Mouse (Mus musculus): ENCODE data around the gene Trpc1.

Gene Trpc1

DNA sequence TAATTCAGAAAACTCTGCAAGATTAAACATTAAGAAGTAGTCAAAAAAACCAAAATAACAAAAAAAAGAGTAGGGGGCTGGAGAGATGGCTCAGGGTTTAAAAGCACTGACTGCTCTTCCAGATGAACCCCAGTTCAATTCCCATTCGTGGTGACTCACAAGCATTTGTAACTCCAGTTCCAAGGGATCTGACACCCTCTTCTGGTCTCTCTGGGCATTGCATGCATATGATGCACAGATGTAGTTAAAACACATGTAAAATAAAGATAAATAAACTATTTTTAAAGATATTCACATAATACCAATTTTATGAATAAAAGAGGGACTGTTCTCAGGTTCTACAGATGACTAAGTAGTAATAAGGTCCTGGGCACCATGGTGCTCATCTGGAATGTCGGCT, 52.4 kb downstream of the Trpc1 start:
- DNase-seq (ENCODE audit: low spot score in 2 of 2), result no peak

DNA sequence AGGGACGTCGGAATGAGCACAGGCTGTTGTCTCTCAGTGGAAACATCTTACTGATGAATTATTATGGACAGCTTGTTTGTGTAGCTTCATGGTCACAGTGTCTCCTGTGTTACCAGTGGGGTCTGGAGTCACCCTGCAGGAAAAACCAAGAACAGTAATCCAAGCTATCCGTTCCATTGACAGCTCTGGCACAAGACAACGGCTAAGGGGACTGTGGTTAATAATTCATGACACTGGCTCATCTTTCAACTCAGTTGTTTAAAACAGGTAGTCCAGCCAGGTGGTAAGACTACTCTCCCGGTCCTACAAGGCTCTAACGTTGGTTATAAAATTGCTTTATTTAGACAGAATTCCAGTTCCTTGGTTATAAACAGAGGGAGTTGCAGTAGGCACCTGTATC, 53.6 kb downstream of the Trpc1 start:
- DNase-seq (ENCODE audit: low spot score in 2 of 2), result no peak

DNA sequence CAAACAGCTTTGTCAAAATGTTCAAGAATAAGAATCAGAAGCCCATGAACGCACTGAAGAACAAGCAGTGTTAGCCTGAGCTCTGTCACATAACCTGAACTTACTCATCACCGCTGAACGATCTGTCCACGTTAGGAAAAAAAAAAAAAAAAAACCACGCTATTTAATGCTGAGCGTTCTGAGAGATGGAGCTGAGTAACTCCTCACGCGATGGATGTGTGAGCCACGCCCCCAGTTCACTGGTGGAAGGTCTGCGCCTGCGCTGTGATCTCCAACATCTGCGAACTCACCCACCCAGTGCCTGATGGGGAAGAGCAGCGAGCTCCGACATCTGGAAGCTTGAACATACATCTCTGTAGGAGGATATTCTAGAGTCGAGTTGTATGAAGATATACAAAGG, 55.2 kb downstream of the Trpc1 start:
- DNase-seq (ENCODE audit: low spot score in 2 of 2), result no peak

DNA sequence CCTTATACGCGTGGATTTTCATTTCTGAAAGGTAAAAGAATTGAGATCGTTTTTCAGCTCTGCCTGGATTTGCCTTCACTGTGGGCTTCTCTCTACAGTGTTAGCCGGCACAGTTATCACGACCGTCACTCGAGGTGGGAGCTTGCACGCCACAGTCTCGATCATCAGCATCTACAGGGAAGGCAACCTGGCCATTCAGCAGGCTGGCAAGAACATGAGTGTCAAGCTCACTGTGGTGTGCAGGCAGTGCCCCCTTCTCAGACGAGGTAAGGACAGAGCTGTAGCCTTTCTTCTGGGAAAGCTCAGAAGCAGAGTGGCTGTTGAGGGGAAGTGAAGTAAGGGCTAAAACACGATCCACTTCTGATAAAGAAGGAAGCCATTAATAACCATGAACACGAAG, 55.6 kb downstream of the Trpc1 start:
- DNase-seq (ENCODE audit: low spot score in 2 of 2), result no peak

DNA sequence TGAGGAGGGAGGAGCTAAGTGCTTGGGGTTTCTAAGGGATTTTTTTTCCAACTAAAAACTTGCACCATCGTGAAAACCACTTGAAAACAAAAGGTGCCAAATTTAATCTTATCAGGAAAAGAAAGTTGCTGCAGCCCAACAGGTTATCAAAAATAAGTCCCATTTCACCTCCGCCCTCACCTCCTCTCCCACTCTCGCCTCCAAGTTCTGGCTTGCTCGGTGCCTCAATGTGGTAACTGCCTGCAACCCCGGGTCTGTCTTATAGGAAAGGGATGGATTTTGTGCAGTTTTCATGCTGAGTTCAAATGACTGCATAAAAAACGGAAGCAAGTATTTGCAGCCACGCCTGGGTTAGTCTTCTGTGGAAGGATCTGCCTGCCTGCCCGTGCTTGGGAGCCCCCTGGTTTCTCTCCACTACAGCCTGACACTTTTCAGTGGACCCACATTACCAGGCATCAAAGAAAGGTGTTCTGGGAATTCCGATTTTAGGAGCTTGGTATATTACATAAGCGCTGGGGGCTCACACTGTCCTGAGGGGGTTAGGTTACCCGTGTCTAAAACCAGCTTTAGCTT, 56.6 kb downstream of the Trpc1 start:
- no peak for DNase-seq (ENCODE audit: low spot score in 2 of 2)

DNA sequence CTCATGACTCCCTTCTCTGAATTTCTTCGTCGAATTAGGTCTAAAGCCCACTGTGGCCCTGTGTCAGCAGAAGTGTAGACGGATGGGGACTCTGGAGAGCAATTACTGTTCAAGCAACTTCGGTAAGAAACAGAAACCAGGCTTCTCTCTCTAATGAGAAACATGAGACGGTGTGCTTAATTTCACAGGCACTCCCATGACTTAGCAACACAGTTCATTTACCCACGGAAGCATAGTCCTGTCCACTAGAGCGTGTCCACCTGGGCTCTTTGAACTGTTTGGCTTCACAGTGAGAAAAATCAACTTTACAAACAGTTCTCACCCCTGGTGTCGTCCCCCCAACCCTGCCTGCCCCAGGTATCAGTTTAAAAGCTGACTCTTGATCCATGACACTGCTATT, 57.4 kb downstream of the Trpc1 start:
- no peak for DNase-seq (ENCODE audit: low spot score in 2 of 2)

DNA sequence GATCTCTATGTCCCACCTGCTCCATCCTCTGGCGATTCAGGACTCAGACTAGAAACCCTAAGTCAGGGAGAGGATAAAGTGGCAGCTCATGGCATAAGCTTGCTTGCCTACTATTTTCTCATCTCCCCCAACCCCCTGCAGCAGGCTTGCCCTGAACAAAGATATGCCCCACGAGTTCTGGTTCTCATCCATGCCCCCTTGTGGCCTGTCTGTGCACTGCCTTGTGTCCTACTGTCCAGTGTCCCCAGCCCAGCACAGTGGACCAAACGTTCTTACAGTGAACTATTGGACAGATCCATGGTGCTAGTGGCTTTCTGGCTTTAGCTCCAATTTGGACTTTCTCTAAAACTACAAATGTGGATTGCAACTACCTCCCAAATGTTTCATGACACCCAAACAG, 62.1 kb downstream of the Trpc1 start:
- no peak for DNase-seq (ENCODE audit: low spot score in 2 of 2)

DNA sequence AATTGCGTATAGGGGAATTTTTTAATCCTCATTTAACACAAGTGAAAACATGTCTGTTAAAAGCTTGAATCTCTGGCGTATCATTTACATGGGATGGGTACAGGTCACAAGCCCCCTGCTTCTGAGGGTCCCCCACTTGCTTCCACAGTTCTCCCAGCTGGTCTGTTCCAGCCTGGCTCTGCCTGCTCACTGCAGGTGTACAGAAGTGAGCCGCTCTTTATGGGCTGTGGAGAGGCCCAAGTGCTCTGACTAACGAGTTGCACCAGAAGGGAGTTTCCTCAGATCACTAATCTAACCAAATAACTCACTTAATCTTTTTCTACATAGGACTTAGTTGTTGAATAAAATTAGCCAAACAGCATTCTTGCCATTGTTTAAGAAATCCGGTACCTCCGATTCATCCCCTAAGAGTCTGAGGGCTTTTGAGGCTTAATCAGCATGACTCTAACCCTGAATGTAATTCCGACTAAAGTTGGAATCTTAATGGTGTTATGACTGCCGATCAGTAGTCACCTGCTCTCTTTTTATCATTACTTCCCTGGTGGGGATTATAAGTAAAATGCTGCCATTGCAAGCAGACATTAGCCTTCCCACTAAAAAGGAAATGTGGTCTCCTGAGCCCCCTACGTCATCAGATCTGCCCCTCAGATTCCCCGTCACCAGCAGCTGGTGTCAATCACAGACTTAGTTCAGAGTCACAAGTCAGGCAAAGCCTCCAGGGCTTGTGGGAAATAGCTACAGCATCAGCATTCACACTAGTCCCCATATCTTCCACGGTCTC, 64.3 kb downstream of the Trpc1 start:
- DNase-seq (ENCODE audit: low spot score in 2 of 2), result no peak

DNA sequence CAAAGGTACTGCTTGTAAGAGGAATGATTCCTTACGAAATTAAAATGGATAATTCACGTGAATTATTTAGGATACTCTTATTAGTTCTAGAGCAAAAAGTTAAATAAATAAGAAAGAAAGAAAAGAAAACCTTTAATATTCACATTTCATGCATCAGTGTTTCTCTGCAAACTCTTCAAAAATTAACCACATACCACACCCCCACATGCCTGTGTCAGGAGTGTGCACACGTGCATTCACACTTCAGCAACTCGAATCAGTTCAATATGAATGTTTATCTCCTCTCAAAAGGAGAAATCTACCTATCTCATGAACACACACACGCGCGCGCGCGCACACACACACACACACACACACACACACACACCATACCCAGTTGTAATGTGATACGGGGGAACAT, 69.5 kb downstream of the Trpc1 start:
- no peak for DNase-seq (ENCODE audit: low spot score in 2 of 2)

DNA sequence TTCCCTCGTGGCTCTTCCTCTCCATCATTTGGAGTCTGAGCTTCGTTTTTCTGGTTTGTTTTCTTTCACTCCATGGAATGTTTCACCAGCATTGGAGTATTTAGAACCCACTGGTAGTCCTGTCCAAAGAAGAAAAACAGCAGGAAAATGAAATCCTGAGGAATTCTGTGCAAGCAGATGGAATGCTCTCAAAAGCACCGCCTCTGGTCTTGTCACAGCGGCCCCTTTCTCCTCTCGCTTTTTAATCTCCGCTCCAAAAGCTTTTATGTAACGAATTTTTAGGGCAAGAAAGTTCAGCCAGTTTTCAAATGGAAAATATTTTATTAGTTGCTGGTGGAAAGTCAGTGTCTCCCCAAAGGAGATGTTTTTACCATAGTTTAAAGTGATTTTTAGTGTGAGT, 70.2 kb downstream of the Trpc1 start:
- DNase-seq (ENCODE audit: low spot score in 2 of 2), result no peak

DNA sequence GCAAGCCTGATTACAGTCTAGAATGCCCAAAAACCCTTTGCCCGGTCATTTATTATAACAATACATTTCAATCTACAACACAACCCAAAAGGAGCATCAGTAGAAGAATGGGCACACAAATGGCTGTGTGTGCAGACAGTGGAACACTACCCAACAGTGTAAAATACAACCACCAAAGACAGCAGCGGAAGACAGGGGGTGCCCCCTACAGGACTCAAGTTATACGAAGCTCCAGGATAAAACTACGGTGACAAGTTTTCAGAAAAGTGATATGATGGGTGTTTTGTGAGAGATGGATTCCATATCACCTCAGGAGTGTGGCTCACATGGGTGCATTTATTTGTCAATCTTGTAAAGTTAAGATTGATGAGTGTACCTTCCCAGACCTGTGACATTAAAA, 74.2 kb downstream of the Trpc1 start:
- DNase-seq (ENCODE audit: low spot score in 2 of 2), result no peak

DNA sequence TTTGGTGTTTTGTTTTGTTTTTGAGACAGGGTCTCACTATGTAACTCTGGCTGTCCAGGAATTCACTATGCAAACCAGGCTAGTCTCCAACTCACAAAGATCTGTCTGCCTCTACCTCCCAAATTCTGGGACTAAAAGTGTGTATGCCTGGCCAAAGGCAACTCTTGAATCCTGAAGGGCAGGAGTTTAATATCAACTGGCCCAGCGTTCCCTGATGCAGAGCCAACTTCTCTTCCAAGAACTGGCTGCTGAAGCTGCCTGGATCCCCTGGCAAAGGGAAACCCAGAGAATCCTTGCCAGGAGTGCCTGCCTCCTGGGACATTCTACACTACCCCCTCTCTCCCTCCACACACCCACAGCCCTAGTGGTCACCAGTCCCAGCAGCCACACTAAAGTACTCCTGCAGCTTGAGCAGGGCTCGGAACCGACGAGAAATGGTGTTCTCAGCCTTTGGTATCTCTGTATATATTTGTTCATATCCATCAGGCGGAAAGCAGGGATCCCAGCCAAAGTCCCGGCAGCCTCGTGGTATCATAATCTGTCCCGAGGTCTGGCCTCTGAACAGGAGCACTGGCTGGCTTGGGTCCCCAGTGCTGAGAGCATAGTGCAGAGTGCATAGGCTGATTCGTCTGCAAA, 75.0 kb downstream of the Trpc1 start:
- no peak for DNase-seq (ENCODE audit: low spot score in 2 of 2)

DNA sequence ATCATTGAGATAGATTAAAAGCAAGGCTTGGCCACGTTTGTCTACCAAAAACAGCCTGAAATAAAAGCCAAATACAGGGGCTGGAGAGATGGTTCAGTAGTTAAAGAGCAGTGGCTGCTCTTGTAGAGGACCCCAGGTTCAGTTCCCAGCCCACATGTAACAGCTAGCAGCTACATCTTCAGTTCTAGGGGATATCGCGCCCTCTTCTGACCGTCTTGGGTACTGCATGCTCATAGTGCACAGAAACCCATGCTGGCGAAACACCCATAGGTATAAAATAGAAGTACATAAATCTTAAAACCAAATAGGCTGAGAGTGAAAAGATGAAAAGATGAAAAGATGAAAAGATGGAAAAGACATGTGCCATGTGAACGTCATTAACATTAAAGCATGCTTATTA, 77.4 kb downstream of the Trpc1 start:
- DNase-seq (ENCODE audit: low spot score in 2 of 2), result no peak

DNA sequence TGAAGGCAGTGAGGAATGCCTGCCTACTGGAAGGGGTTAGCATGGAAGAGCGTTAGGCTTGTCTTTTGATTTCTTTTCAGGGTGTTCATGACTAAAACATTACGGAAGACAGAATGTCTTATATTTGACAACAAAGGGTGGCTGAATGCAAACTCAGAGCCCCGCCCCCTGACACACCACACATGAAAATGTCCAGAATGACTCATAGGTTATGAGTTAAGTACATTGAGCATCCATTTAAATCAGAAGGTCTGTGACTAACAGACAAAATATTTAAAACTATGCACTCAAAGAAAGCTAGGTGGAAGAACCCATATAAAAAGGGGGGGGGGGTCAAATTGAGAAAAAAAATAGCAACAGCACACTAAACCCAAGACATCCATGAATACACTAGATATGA, 77.8 kb downstream of the Trpc1 start:
- DNase-seq (ENCODE audit: low spot score in 2 of 2), result no peak

DNA sequence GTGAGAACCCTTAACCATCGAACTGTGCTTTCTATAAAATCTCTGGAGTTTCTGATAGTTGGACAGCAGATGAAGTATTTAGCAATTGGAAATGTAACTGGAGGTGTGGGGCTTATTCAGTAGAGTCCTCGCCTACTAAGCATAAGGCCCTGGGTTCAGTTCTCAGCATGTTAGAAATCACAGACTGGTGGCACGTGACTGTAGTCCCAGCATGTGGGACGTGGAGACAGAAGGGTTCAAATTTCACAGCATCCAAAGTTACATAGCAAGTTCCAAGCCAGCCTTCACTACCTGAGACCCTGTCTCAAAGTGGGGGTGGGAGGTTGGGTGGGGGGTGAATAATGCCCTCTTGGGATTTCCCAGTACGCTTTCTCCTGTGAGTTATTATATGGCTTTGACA, 81.9 kb downstream of the Trpc1 start:
- DNase-seq (ENCODE audit: low spot score in 2 of 2), result no peak

DNA sequence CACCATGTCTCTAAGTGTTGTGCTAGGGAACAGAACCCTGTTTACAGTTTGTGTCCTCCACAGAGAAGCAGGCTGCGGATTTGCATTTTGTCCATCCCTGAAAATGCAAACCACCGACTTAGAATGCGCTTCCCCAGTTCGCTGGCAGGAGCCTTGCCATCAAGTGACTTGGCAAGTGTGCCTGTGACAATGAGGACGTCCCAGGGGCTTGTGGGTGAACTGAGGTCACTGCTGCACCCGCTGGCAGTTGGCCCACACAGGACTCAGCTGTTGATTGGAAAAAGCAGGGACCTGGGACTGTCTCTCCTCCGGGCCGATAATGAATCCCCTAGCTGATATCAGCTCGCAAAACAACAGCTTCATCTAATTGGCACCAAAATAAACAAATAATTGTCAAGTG, 82.3 kb downstream of the Trpc1 start:
- no peak for DNase-seq (ENCODE audit: low spot score in 2 of 2)

DNA sequence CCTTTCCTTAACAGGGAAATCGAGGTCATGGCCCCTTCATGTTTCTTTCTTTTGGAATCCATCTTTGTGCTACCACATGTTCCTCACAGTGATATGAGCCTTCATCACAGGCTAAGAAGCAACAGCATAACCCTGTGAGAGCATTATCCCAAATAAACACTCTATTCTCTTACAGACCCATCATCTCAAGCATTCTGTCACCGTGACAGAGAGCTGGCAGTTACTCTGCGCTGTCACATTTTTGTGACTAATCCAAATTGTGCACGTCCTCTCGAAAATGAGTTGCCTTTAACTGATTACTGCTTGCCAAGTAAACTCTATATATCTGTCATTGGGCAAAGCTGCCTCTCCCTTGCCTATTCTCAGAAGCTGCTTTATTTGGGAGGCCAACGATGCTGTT, 84.3 kb downstream of the Trpc1 start:
- DNase-seq (ENCODE audit: low spot score in 2 of 2), result no peak

DNA sequence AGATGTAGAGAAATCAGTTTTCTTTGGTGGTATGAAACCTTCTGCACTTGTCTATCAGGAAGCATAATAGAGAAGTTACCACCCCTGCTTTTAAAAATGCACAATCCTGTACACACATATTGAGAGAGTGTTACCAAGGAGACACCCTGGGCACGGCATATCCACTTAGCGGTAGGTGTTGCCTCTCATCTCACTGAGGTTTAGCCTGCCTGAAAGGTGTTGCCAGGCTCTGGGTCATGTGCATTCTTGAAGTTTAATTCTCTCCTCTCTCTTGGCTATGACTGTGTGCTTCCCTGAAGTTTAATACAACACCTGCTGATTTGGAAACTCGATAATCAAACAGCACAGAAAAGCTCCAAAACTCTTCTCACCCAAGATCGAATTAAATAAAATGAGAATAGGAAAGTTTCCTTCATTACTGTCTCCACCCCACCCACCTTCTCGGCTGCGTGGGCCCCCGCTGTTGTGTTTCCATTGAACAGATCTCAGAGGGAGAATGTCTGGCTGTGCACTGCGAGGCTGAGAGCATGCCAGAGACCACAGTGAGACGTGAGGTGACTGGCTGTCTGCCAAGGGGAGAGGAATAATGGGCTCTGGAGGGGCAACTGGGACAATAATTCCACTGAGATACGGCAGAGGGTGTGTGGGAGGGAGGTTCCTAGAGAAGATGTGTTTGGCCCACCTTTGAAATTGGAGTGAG, 85.7 kb downstream of the Trpc1 start:
- no peak for DNase-seq (ENCODE audit: low spot score in 2 of 2)

DNA sequence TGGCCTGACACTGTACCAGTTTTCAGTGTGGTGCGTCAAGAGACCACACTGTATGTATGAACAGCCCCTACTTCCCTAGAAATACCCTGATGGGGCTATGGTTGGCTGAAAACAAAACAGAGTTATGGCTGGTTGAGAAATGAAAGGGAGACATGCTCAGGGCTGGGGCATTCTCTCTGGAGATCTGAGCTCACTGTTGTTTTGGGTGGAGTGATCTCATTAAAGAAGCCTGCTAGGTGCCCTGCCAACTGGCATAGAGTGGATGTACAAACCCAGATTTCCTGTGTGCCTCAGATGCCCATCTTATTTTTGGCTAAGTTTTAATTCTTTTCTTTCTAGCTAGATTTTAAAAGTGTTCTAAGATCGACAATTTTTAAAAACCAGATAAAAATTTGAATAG, 92.2 kb downstream of the Trpc1 start:
- no peak for DNase-seq (ENCODE audit: low spot score in 2 of 2)

Data from spleen, postnatal 36 days (tissue).